Mouse (Mus musculus) CD4-positive, CD25-positive, alpha-beta regulatory T cell (primary cell): ENCODE measurements around the gene Oog1. TPM values are rescaled to one million over a fixed set of nuclear protein-coding genes. Genes with fewer than 3 reads are reported as not detected.

Experiments used
- polyA plus RNA-seq: library from polyadenylated mRNA; unstranded; fragments of 100-300 nt; shearing (Covaris generic); gene quantifications from one replicate; pipeline ENCODE4 v1.2.1, GENCODE M21; 2017

The Oog1 gene
- polyA plus RNA-seq = not detected

DNA sequence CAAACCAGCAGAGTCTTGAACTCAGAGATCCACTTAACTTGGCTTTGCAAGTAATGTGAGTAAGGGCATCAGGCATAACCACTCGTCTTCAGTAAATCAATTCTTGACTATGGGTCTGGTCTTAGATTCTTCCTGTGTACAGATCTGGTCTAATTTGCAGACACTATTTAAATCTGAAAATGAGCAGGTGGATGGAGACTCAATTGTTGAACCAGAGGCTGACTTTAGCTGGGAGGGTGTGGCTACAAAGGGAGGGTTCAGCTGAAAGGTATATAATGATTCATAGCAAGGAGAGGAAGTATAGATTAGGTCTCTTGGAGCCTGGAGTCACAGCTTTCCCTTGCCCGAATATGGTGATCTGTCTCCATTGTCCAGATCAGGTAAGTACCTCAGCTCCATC lies at the start of gene Oog1:
Gene Oog1 (plus strand): TSS at position 301 of the 400 bp plus-strand sequence.

DNA sequence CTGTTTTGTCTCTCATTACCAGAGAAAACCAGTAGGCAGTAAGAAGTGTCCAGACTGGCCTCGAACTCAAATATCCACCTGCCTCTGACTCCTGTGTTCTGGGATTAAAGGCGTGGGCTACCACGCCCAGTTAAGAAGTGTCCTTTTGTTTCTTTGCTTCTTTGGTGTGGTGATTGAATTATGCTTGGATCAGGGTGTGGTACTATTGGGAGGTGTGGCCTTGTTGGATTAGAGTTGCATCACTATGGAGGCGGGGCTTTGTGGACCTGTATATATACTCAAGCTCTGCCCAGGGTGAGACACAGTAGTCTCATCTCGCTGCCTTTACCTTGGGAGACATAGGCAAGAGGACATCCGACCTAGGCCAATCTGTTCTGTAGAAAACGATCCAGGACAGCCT lies 16.1 kb downstream of the Oog1 start, which contains the start of gene Gm4027:
Gene Gm4027 (plus strand): TSS at position 301 of the 400 bp plus-strand sequence.

DNA sequence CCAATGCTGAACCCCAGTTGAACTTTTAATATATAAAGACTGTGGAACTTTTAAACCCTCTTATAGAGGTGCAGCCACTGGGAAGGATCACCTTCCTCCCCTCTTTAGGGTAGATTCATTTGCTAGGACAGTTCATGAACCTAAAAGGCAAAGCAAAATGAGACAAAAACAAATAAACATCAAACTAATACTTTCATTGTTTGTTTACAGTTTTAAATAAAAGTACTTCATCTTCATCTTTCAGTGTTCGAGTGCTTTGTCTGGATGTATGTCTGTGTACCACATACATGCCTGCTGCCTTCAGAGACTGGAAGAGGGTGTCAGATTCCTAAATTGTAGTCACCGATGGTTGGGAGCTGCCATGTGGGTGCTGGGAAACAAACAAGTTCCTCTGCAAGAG lies 42.0 kb downstream of the Oog1 start, which contains the start of gene Gm16381:
Gene Gm16381 (minus strand): TSS at position 101 of the 400 bp plus-strand sequence.

Other genes with a start within 250 kb of the Oog1 start
- 151 TPM for gene Sptlc2, start 214.3 kb upstream of the Oog1 start, polyA plus RNA-seq
- gene Slirp, start 158.8 kb upstream of the Oog1 start, polyA plus RNA-seq = 75.0 TPM
- 72.0 TPM for gene Alkbh1, start 158.7 kb upstream of the Oog1 start, polyA plus RNA-seq
- 181 TPM for gene Snw1, start 130.4 kb upstream of the Oog1 start, polyA plus RNA-seq
- gene Gm5788, start 108.0 kb upstream of the Oog1 start, polyA plus RNA-seq = not detected
- gene Gm8300, start 88.4 kb upstream of the Oog1 start, polyA plus RNA-seq = not detected
- gene Gm4027, start 16.2 kb downstream of the Oog1 start, polyA plus RNA-seq = not detected
- 0.56 TPM for gene Gm16381, start 41.9 kb downstream of the Oog1 start, polyA plus RNA-seq
- 0.10 TPM for gene Gm21319, start 173.1 kb downstream of the Oog1 start, polyA plus RNA-seq
- gene Gm21936, start 192.8 kb downstream of the Oog1 start, polyA plus RNA-seq = not detected
- not detected for gene BB287469, start 213.9 kb downstream of the Oog1 start, polyA plus RNA-seq
- 0.56 TPM for gene Gm2001, start 239.7 kb downstream of the Oog1 start, polyA plus RNA-seq